Mouse (Mus musculus) yolk sac, embryonic 10.5 days (tissue): ENCODE measurements at regions not wholly inside any gene's neighbourhood (a gene's known extent, or its start where the extent isn't known, plus 50 kb on each side); places are given as distances from the start of the nearest gene placed in this dataset.

Experiments used
- DNase-seq: peaks from one replicate; pipeline ENCODE4 v3.0.0-alpha.2; 2017; ENCODE audit warnings: low spot score

- DNase-seq = no peak
These were observed 65.8 kb upstream of the Bmp2k start for GRCm38 (mm10) chr5:96931576-96932152.

- DNase-seq = no peak
These were observed 61.2 kb upstream of the Bmp2k start for GRCm38 (mm10) chr5:96936239-96936638.

GRCm38 (mm10) chr5:96938718-96939117, 58.8 kb upstream of the Bmp2k start:
- no peak for DNase-seq

GRCm38 (mm10) chr5:96939273-96939672, 58.2 kb upstream of the Bmp2k start:
- no peak for DNase-seq

- DNase-seq = peak; percentile 63
These were observed 57.1 kb upstream of the Bmp2k start for GRCm38 (mm10) chr5:96940170-96941086.

- DNase-seq = peak; percentile 67
These were observed 56.4 kb upstream of the Bmp2k start for GRCm38 (mm10) chr5:96941087-96941468.

- DNase-seq = no peak
These were observed 56.0 kb upstream of the Bmp2k start for GRCm38 (mm10) chr5:96941518-96941917.
